Mouse (Mus musculus) MEL (cell line): ENCODE measurements at regions not wholly inside any gene's neighbourhood (a gene's known extent, or its start where the extent isn't known, plus 50 kb on each side); places are given as distances from the start of the nearest gene placed in this dataset.

Source experiments
- DNase-seq: peaks from one replicate; pipeline ENCODE4 v3.0.0; 2011; ENCODE audit warnings: low read depth, low spot score
- H3K27ac ChIP-seq: 2 replicates; pipeline ENCODE4 v1.5.1; 2012; ENCODE audit warnings: low read depth, mild to moderate bottlenecking, control low read depth, low read length, moderate library complexity; ENCODE audit not compliant: control insufficient read depth
- H3K27me3 ChIP-seq, 2 experiments: fragments of 150-350 bp in 1 of 2; sonication (generic) in 1 of 2; 2 replicates each; pipeline ENCODE4 v1.6.1; 2012; ENCODE audit warnings: low read length in 2 of 2, mild to moderate bottlenecking in 2 of 2, improper control_type of control experiment in 1 of 2, moderate library complexity in 1 of 2; ENCODE audit not compliant: insufficient read depth in 2 of 2, control insufficient read depth in 1 of 2
- H3K36me3 ChIP-seq, 2 experiments: 2 replicates each; pipeline ENCODE4 v1.6.1; 2012 to 2014; ENCODE audit warnings: low read length in 2 of 2, improper control_type of control experiment in 1 of 2, inconsistent platforms in 1 of 2, mild to moderate bottlenecking in 1 of 2; ENCODE audit not compliant: insufficient read depth in 2 of 2, control insufficient read depth in 1 of 2
- H3K4me1 ChIP-seq, 2 experiments: fragments of 150-350 bp in 1 of 2; sonication (generic) in 1 of 2; 2 replicates each; pipeline ENCODE4 v1.6.1; 2012; ENCODE audit warnings: low read length in 2 of 2, improper control_type of control experiment in 1 of 2, mild to moderate bottlenecking in 1 of 2; ENCODE audit not compliant: insufficient read depth in 2 of 2, control insufficient read depth in 1 of 2
- H3K4me3 ChIP-seq, 2 experiments: fragments of 150-350 bp in 1 of 2; sonication (generic) in 1 of 2; 2 replicates each; pipeline ENCODE4 v1.5.1; 2012; ENCODE audit warnings: low read depth in 2 of 2, low read length in 2 of 2, mild to moderate bottlenecking in 2 of 2, moderate library complexity in 2 of 2, control low read depth in 1 of 2, improper control_type of control experiment in 1 of 2; ENCODE audit not compliant: control insufficient read depth in 1 of 2, insufficient read depth in 1 of 2
- H3K79me2 ChIP-seq: 2 replicates; pipeline ENCODE4 v1.6.1; 2012; ENCODE audit warnings: mild to moderate bottlenecking, low read length, moderate library complexity; ENCODE audit not compliant: control insufficient read depth, poor library complexity, insufficient read depth
- H3K9ac ChIP-seq: 2 replicates; pipeline ENCODE4 v1.6.1; 2012; ENCODE audit warnings: low read depth, mild to moderate bottlenecking, control low read depth, low read length, moderate library complexity; ENCODE audit not compliant: control insufficient read depth, poor library complexity, severe bottlenecking
- H3K9me3 ChIP-seq: fragments of 150-350 bp; sonication (generic); replicated peaks from 2 replicates; pipeline ENCODE4 v1.6.1; 2012; ENCODE audit warnings: mild to moderate bottlenecking, low read length, improper control_type of control experiment, moderate library complexity; ENCODE audit not compliant: insufficient read depth
- E2F4 ChIP-seq: IDR thresholded peaks from 2 replicates; pipeline ENCODE4 v1.6.1; 2011; ENCODE audit warnings: low read depth, low read length, improper control_type of control experiment, borderline replicate concordance
- ETS1 ChIP-seq: IDR thresholded peaks from 2 replicates; pipeline ENCODE4 v1.6.1; 2012; ENCODE audit warnings: low read depth, mild to moderate bottlenecking, inconsistent platforms, low read length, improper control_type of control experiment, moderate library complexity
- KAT2A ChIP-seq: conservative IDR thresholded peaks from 2 replicates; pipeline ENCODE4 v1.6.1; 2012; ENCODE audit warnings: low read depth, low read length, improper control_type of control experiment, inconsistent platforms
- MAZ ChIP-seq: IDR thresholded peaks from 2 replicates; pipeline ENCODE4 v1.6.1; 2012; ENCODE audit warnings: low read depth, mild to moderate bottlenecking, inconsistent platforms, low read length, improper control_type of control experiment
- MXI1 ChIP-seq: IDR thresholded peaks from 2 replicates; pipeline ENCODE4 v1.6.1; 2011; ENCODE audit warnings: mild to moderate bottlenecking, low read depth, low read length, improper control_type of control experiment
- MYB ChIP-seq: IDR thresholded peaks from 2 replicates; pipeline ENCODE4 v1.6.1; 2011; ENCODE audit warnings: mild to moderate bottlenecking, low read depth, low read length, improper control_type of control experiment
- NRF1 ChIP-seq: IDR thresholded peaks from 2 replicates; pipeline ENCODE4 v1.6.1; 2014; ENCODE audit warnings: low read depth, mild to moderate bottlenecking, inconsistent platforms, low read length, improper control_type of control experiment, moderate library complexity; ENCODE audit not compliant: poor library complexity, insufficient read depth, severe bottlenecking
- SIN3A ChIP-seq: IDR thresholded peaks from 2 replicates; pipeline ENCODE4 v1.6.1; 2012; ENCODE audit warnings: low read length, improper control_type of control experiment, inconsistent platforms
- SMC3 ChIP-seq: IDR thresholded peaks from 2 replicates; pipeline ENCODE4 v1.6.1; 2011; ENCODE audit warnings: low read depth, low read length, improper control_type of control experiment
- TBP ChIP-seq: IDR thresholded peaks from 2 replicates; pipeline ENCODE4 v1.8.0; 2011; ENCODE audit warnings: low read depth, low read length, improper control_type of control experiment
- USF1 ChIP-seq: IDR thresholded peaks from 2 replicates; pipeline ENCODE4 v1.6.1; 2014; ENCODE audit warnings: low read depth, mild to moderate bottlenecking, inconsistent platforms, low read length, improper control_type of control experiment, moderate library complexity
- ZKSCAN1 ChIP-seq: IDR thresholded peaks from 2 replicates; pipeline ENCODE4 v1.6.1; 2012; ENCODE audit warnings: low read depth, mild to moderate bottlenecking, inconsistent platforms, low read length, improper control_type of control experiment, moderate library complexity

DNA sequence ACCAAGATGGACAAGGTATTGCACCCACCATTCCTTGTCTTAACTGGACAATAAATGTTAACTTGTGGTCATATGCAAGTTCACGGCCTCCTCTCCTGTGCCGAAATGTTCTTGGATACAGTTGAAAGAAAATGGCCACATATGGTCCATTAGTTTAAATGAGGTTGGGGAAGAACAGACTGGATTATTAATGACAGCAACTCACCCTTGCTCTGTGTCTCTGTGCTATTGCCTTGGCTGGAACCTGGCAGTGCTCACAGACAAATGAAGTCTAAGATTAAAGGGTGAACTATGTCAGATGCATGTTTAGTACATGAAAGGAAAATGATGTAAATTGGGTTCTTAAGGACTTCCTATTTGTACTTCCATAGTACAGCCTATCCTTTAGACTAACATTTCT lies 641.9 kb upstream of the Intu start:
- no peaks in the 10 kb centered on the region for H3K27me3 ChIP-seq
- H3K4me1 ChIP-seq: no peaks in the 10 kb centered on the region
- H3K27ac ChIP-seq: no peak overlapping the region
- no peak overlapping the region for H3K9ac ChIP-seq
- H3K79me2 ChIP-seq: no peaks in the 10 kb centered on the region
- H3K9me3 ChIP-seq: no peaks in the 10 kb centered on the region
- no peak for DNase-seq
- TF ChIP-seq SMC3 (no peak), KAT2A (no peak), E2F4 (no peak), ZKSCAN1 (no peak), MXI1 (no peak)
- H3K36me3 ChIP-seq: no peaks in the 10 kb centered on the region
- no peak overlapping the region for H3K4me3 ChIP-seq

GRCm38 (mm10) chr3:39898961-39899360 lies 632.1 kb upstream of the Intu start:
- H3K4me3 ChIP-seq: no peak overlapping the region
- no peaks in the 10 kb centered on the region for H3K36me3 ChIP-seq
- no peaks in the 10 kb centered on the region for H3K27me3 ChIP-seq
- H3K79me2 ChIP-seq: no peaks in the 10 kb centered on the region
- TF ChIP-seq SIN3A (no peak), ETS1 (no peak)
- TF ChIP-seq, all 39 proteins: peak for 0
- no peaks in the 10 kb centered on the region for H3K9me3 ChIP-seq
- H3K27ac ChIP-seq: no peak overlapping the region
- no peaks in the 10 kb centered on the region for H3K4me1 ChIP-seq
- no peak overlapping the region for H3K9ac ChIP-seq
- DNase-seq: no peak

DNA sequence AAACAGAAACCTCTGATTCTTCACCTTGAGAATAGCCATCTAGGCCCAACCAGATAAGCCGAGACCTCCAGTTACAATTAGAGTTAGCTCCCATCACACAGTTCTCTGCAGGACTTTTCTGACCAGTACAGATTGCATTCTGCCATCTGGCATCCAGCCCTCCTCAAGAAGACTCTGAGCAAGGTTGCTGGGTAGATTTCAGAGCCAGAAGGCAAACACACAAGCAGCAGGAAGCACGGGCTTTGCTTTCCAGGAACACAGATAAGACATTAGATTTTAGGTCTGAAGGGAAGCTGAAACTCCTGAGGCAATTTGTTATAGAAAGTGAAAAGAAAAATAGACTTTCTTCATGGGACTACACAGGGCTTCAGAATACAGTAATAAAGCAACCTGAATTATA lies 630.9 kb upstream of the Intu start:
- H3K27me3 ChIP-seq: no peaks in the 10 kb centered on the region
- no peaks in the 10 kb centered on the region for H3K9me3 ChIP-seq
- no peak overlapping the region for H3K27ac ChIP-seq
- H3K9ac ChIP-seq: no peak overlapping the region
- H3K36me3 ChIP-seq: no peaks in the 10 kb centered on the region
- no peak for DNase-seq
- no peaks in the 10 kb centered on the region for H3K79me2 ChIP-seq
- H3K4me3 ChIP-seq: no peak overlapping the region
- TF ChIP-seq MAZ (no peak), MYB (no peak), USF1 (no peak), TBP (no peak), NRF1 (no peak)
- TF ChIP-seq, all 39 proteins: peak for 0
- H3K4me1 ChIP-seq: no peaks in the 10 kb centered on the region
